Mouse (Mus musculus) hematopoietic stem cell, adult 5-6 weeks (primary cell): ENCODE results near the gene Hist1h2ae. TPM values are rescaled to one million over a fixed set of nuclear protein-coding genes. Genes with fewer than 3 reads are reported as not detected.
"Not testable (repeated sequence)": the region's sequence is repeated elsewhere in the genome, so short reads cannot be mapped to it uniquely, and the experiment has no call there.

ENCODE experiments used
- ATAC-seq, 2 experiments: fragments of 125-278 bp in 1 of 2; replicated peaks in 1 of 2; 2 replicates each; pipeline ENCODE4 v1.8.0; 2016 to 2017; ENCODE audit warnings: inconsistent platforms in 2 of 2, mild to moderate bottlenecking in 2 of 2, moderate number of reproducible peaks in 2 of 2, low read depth in 1 of 2, moderate TSS enrichment in 1 of 2; ENCODE audit not compliant: low FRiP score in 2 of 2, poor library complexity in 2 of 2, severe bottlenecking in 2 of 2, insufficient read depth in 1 of 2, low TSS enrichment in 1 of 2
- total RNA-seq: library from RNA; stranded (forward); fragments of 172-1452, 232-1000 nt; gene quantifications from 2 replicates; pipeline ENCODE4 v1.2.3, GENCODE M21; 2017

Hist1h2ae gene
- total RNA-seq, result 87.5 and 265 TPM in 2 replicates

DNA sequence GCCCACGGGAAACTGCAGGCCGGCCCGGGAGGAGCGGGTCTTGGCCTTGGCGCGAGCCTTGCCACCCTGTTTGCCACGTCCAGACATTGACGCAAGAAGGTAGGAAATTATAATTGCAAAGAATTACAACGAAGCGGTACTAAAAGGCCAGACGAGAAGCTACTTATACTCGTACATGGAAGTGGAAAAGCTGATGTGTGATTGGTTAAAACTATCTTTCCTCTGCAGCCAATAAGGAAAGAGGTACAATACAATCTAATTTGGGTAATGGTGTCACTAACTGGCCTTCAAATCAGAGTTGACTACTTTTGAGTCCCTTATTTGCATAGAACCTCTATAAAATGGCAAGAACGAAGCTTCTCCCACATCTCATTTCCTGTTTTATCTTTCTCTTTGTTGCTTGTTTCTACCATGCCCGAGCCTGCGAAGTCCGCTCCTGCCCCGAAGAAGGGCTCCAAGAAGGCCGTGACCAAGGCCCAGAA, at the start of gene Hist1h2ae, which contains the start of gene Hist1h2bg:
Hist1h2ae (minus strand) TSS at position 199 of the 482 bp plus-strand sequence.
Hist1h2bg (plus strand) TSS at position 375 of the 482 bp plus-strand sequence.
- ATAC-seq, result peak; percentile 85 to 87

DNA sequence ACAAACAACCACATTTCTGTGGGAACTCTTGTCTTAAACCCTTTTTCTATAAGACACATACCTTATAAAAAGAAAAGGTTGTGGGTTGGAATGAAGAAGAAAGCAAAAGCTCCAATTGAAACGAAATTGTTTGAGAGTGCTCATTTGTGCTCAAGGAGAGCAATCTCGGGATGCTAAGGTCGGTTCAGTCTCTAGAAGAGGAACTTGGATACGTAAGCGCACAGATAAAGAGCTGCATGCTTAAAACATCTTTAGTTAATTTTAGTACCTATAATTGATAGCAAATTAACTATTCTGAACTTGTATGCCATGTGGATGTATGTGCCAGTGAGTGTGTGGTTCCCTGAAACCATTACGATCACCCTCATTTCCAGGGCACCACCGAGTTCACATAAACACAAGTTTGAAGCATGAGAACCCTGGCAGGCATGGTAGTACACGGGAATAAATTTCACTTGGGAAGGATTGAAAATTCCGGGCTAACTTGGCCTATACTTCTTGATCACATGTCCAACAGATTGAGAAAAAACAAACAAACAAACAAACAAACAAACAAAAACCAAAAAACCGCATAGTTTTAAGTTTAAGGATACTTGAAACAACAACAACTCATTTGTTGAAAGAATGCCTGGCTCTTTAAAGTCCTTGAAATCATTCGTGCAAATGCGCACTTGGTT, 49.2 kb upstream of the Hist1h2ae start:
- no peak for ATAC-seq

DNA sequence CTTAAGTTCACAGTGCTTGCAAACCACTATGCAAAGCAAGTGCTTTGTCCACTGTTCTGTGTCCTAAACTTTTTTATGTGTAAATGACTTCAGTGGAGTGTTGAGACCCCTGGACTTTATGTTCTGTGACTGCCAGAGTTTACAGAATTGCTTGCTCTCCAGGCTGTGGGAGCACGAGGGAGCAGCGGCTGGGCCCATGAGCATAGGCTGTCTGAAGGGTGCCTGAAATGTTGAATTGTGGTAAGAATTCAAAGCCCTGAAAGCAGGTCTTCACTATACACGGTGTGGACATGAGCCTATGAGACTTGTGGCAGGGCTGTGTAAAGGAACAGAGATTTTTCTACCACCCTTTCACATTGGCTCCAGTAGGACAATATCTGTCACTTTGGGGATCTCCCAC, 40.6 kb upstream of the Hist1h2ae start:
- no peak for ATAC-seq

DNA sequence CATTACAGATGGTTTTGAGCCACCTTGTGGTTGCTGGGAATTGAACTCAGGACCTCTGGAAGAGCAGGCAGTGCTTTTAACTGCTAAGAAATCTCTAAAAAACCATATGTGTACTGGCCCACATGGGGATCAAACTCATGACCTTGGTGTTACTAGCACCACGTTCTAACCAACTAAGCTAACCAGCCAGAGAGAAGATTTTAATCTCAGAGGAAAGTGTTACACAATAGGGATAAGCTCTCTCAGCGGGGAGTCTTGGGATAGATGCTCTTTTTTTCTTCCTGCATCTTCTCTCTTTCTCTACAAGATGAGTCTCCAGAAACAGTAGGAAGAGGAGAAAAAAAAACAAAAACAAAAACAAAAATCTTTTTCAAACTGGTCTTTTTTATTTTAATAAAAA, 39.4 kb upstream of the Hist1h2ae start:
- no peak for ATAC-seq

DNA sequence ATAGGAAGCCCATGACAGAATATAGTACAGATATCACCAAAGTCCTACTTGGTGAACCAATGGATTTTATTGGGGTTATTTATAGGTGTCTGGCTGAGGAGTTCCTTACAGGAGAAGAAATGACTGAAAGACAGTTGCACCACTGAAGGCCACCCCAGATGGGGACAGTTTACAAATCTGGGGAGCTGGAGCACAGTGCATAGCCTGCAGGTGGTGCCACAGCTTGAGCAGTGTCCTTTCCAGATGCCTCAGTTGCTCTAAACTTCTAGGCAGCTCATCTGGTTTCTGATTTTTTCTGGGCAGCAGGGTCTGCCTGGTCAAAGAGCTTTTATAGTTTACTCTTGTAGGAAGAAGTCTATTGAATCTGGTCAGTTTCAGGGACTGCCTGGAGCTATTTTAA, 38.8 kb upstream of the Hist1h2ae start:
- ATAC-seq, result no peak

DNA sequence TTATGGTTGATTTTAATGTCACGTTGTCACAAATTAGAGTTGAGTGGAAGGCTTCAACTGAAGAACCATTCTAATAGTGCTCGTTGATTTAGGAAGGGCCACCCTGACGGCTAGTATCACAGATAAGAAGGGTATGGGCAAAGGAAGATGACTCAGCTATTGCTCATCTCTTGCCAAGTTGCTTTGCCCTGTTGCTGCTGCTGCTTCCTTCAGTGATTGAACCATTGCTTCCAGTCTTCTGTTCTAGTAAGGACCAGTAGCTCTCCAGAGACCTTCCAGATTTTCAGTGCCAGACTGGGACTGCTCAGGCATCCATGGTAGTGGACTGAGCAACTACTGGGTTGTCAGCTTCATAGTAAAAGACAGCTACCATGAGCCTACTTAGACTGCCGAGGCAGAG, 38.2 kb upstream of the Hist1h2ae start:
- no peak; a peak in 1 of 4 replicates for ATAC-seq

DNA sequence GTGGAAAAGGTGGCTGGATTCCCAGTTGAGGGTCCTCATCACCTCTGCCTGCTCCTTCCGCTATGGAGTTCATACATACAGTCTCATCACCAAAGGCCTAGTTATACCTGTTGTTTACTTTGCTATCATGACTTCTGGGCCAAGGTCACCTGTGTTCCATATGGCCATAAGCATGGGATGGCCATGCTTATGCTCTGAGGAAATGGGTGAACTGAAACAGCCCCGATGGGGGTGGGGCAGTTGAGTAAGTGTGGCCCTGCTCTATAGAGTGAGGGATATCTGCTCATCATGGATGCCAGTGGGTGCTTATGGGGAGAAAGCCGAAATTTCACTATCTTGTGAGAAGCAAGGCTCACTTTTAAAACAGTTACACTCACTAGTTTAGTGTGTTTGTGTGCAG, 34.0 kb upstream of the Hist1h2ae start:
- ATAC-seq, result no peak

DNA sequence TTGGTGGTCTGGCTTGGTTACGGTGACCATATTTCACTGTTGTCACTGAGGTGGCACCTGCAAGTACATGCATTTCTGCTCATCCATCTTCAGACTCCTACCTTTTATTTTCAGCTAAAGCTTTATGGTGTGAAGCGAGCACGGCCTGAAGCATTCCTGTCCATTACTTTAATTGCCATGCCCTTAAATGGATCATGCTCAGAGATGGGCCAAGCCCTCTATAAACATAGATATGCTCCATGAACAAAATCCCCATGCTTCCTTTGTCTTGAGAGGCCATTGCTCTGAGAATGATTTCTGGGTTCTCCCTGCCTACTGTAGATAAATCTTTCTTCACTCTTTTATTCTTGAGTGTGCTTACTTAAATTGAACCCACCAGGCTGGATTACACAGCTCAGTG, 33.4 kb upstream of the Hist1h2ae start:
- no peak for ATAC-seq

DNA sequence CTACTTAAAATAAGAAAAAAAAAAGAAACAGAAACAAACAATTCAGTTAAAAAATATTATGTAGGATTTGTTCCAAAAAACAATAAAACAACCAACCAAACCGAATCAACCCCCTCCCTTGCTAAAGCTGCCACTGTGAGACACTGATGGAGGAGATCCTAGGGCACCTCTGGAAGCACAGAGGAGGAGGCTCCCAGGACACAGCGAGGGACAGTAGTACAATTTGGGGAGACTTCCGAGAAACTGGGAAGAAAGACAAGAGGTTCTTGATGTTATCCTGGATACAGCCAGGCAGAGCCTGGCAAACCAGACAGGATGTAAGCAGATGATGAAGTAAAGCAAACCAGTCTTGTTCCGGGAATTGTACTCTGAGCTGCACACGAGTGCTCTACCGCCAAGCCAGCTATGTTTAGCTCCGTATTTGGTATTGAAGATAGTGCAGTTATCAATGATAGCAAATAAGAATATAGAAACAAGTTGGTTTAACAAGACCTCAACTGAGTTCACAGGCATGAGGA, 32.2 kb upstream of the Hist1h2ae start:
- ATAC-seq, result no peak

DNA sequence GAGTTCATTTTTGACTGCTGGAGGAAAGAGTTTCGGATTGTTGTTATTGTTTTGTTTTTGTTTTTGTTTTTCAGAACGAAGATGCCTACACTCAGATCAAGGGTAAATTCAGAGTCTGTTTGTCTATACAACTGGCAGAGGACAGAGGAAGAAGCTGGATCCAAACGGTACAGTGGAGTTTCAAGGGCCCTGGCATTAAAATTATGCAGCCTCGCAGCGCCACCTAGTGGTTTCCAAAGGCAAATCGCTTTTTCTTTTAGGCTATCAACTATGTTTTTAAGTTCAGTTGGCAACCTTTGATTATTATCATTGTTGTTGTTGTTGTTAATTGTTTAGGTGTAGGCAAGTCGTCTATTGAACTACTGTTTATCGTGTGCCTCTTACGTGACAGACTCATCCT, 26.9 kb upstream of the Hist1h2ae start:
- peak; percentile 34 to 74; a peak in 3 of 4 replicates for ATAC-seq

DNA sequence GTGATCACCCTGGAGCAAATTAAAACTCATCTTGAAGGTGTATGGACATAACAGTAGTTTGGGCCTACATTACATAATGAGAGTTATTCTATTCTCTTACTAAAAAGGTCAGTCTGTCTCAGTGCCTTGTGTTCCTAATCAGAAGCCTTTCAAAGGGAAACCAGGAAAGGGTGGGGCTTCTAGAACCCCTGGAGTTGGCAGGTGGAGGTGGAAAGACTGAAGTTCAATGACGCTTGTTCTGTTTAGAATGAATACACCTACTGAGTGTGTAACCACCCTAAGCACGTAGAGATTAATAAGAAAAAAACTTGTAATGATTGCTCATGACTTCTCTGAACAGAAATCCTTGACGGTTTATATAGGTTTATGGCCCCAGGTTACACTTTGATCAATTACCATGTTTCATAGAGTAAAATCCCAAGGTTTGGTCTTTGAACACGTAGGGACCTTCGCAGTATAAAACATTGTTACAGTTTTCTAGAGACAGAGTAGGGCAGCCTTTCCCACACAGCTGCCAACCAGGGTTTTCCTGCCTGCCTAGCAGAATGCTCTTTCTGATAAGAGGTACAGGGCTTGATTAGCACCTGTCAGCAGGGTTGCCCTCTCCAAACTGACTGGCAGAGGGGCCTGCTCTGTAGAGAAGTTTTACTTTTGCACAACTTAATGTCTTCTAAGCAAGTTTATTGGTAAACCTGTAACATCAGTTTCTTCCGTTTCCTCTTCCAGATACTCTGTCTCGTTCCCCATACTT, 24.8 kb upstream of the Hist1h2ae start:
- ATAC-seq, result no peak; a peak in 1 of 4 replicates

DNA sequence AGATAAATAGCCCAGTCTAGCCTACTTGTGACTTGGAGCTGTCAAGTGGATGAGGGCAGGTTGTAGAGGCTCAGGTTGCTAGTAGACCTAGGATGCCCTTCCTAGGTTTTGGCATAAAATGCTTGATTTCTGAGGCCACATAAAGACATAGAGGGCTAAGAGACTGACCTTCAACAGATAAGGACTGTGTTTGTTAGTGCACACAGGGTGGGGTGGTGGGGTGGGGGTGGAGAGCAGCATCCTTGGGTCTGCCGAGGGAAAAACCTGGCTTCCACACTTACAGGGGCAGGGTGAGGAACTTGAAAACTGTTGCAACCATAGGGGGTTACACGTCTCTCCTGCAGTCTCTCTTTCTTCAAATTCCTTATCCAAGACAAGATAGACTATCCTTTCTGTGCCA, 24.2 kb upstream of the Hist1h2ae start:
- no peak for ATAC-seq

DNA sequence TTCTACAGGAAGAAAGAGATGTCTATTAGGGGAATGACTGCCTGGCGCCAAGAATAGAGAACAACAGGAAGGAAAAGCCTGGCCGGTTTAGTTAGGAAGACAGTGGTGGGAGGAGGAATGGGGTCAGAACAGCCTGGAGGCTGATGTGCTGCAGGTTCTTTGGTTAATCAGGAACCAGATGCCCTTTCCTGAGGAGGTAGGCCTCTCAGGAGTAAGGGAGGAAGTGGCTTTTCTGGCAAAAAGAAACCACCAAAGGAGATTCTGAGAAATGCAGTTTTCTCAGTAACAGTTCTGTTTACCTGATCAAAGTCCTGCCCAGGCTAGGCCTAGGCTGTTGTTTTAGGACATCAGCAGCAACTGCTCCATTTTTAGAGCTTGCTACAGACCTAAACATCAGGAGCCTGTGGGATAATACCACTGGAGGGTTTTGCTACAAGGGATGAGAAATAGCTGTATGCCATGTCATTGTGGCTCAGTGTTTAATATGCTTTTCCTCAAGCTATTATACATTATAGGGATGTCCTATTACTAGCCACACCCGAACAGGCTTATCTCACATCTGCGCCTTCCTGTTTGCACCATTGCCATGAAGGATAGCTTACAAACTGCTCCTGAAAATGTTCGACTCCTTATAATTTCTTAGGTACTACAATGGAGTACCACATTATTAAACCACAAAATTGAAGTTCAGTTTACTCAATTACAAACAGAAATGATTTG, 22.2 kb upstream of the Hist1h2ae start:
- ATAC-seq, result peak; percentile 66 to 79

DNA sequence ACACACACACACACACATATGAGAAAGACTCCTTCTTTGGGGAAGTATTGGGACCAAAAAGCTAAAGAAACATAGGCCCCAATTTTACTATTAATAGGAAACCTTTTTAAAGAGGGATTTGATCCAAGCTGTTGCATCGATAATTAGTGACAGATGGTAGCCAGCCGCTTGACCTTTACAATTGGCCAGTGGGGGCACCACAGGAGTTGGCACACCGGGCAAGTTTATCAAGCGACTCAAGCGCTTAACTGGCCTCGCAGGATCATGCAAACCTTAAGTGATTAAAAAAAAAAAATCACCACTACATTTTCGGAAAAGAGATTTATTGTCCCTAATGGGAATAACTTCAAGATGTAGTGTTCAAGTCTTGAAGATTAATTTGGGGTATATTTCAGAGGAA, 21.6 kb upstream of the Hist1h2ae start:
- ATAC-seq, result no peak

DNA sequence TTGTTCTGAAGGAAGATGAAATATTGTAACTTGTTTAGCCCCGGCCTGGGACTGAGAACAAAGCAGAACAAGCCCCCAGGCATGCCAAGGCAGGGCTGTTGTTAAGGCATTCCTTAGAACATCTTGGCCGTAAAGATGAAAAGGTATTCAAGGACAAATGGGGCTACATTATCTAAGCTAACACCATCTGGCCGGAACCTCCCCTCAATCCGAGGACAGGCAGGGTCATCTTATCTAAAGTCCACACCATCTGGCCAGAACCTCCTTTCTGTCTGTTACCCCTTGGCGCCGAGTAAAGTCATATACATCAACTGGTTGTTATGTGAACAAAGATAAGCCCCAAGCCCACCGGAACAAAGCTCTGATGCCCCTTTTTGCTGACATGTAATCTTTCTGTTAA, 20.9 kb upstream of the Hist1h2ae start:
- not testable (repeated sequence) for ATAC-seq

DNA sequence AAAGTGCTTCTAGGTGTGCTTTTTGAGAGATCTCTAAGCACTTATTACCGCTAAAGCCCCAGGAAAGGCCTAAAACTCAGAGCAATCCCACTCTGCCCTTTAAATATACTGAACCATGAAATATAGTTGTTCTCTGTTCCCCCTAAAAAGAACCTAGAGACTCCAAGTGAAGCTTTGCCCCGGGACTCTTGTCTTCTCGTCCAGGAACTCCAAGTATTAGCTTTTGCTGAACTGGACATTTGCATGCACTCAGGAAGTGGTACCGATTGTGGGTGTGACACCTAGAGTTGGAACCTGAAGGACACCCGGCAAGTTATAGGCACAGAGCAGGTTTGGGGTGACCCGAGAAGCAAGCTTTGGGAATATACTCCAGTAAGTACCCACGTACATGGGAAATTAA, 20.2 kb upstream of the Hist1h2ae start:
- ATAC-seq, result no peak

DNA sequence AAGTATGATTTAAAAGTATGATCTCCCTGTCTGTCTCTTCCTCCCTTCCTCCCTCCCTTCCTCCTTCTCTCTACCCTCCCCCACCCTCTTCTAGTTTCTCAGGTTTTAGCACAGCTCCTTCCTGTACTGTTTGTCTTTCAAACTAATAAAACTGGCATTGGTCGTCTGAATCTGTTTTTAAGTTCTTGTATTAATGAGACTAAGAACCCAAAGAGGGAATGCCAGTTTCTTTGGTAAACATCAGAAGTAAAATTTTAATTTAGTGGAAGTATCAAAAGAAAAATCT, 15.9 kb upstream of the Hist1h2ae start:
- no peak for ATAC-seq
